Mouse (Mus musculus): Measurements from ENCODE around the gene Olfr832. TPM values are rescaled to one million over a fixed set of nuclear protein-coding genes. Genes with fewer than 3 reads are reported as not detected.
"Not testable (repeated sequence)": the region's sequence is repeated elsewhere in the genome, so short reads cannot be mapped to it uniquely, and the experiment has no call there.

Olfr832 gene
- not detected for total RNA-seq (2021)

GRCm38 (mm10) chr9:18936822-18937221, at the start of gene Olfr832:
Gene Olfr832, plus strand, starts transcription at chr9:18937122.
- not testable (repeated sequence) for DNase-seq

GRCm38 (mm10) chr9:18907699-18908098, 29.2 kb upstream of the Olfr832 start:
- not testable (repeated sequence) for DNase-seq

GRCm38 (mm10) chr9:18927921-18928320, 9.0 kb upstream of the Olfr832 start:
- not testable (repeated sequence) for DNase-seq

GRCm38 (mm10) chr9:18962021-18962420, 25.1 kb downstream of the Olfr832 start:
- DNase-seq, result no peak

- no peak for DNase-seq
These were observed 50.8 kb downstream of the Olfr832 start, which contains the start of gene Olfr834 for GRCm38 (mm10) chr9:18987690-18988089. Gene Olfr834, plus strand, starts transcription at chr9:18987990.

Other genes with a start within 250 kb of the Olfr832 start
- gene Olfr24, start 173.1 kb upstream of the Olfr832 start, total RNA-seq (2021), result not detected
- gene Olfr828, start 117.6 kb upstream of the Olfr832 start, total RNA-seq (2021), result not detected
- gene Olfr829, start 82.2 kb upstream of the Olfr832 start, total RNA-seq (2021), result not detected
- gene Olfr830, start 62.4 kb upstream of the Olfr832 start, total RNA-seq (2021), result not detected
- gene Olfr834, start 50.9 kb downstream of the Olfr832 start, total RNA-seq (2021), result not detected
- gene Olfr835, start 95.6 kb downstream of the Olfr832 start, total RNA-seq (2021), result not detected
- gene Olfr836, start 183.3 kb downstream of the Olfr832 start, total RNA-seq (2021), result not detected
- not detected for gene Olfr837, start 199.2 kb downstream of the Olfr832 start, total RNA-seq (2021)
- under 1 TPM; 0.05 to 0.07 TPM for gene Olfr839-ps1, start 240.2 kb downstream of the Olfr832 start, total RNA-seq (2021)

All from layer of hippocampus, postnatal 36 days (tissue).